In the genomic region with DNA sequence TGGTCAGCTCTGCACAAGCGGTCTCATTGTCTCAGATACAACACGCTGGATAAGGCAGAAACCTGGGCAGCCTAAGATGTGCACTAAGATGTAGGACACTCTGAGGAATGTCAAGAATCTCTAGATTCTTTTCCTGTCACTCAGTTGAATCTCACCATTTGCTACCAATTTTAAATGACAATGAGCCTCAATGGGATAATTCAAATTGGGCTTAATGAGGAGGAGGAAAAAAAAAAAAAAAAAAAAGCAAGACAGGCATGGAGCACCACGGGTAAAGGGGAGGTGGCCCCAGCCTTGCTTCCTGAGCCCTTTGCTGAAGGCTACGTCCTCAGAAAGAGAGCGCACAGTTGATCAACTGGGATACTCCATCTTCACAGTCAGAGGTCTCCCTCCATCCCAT, we compare ENCODE assay signal across 20 mouse cellular contexts.
DNase-seq lines count a peak whose midpoint lies in the region; ATAC-seq and TF ChIP-seq lines count a peak whose summit lies in the region.
"Had no signal": no experiment of that assay in that cellular context is flagged by ENCODE, and none has a peak within 500 bp of the region (broad histone marks: within the 10 kb centered on the region; RNA-seq: fewer than 3 reads in every experiment).

No protein-coding gene starts in this region.

- H3K4me3 ChIP-seq in hindbrain, embryonic 10.5 days, result no peak overlapping the region
- H3K4me3 ChIP-seq in hindbrain, postnatal 0 days (ENCODE audit: low read length), result no peak overlapping the region
- H3K4me3 ChIP-seq in ES-Bruce4 (ENCODE audit: low read depth, low read length), result peak overlapping the region; percentile 58
- H3K4me3 ChIP-seq in neural tube, embryonic 15.5 days (replicated peaks), result no peak overlapping the region
- H3K4me3 ChIP-seq: forebrain, embryonic 15.5 days; heart, embryonic 13.5 days; hindbrain, embryonic 12.5 days; kidney, embryonic 15.5 days had no signal

- TF ChIP-seq CTCF in hindbrain, postnatal 0 days (IDR thresholded peaks at IDR 0.05; ENCODE audit: low read depth), result no peak
- no peak for TF ChIP-seq CTCF in ES-Bruce4 (IDR thresholded peaks at IDR 0.05; ENCODE audit: low read depth, low read length)

- H3K36me3 ChIP-seq in hindbrain, embryonic 10.5 days, result no peaks in the 10 kb centered on the region
- no peaks in the 10 kb centered on the region; the same call in 1 of the 2 replicates for H3K36me3 ChIP-seq in hindbrain, postnatal 0 days (ENCODE audit: insufficient read depth, low read length)
- H3K36me3 ChIP-seq in ES-Bruce4 (ENCODE audit: control insufficient read depth, insufficient read depth, low read length, poor library complexity, severe bottlenecking), result no peaks in the 10 kb centered on the region
- H3K36me3 ChIP-seq in neural tube, embryonic 15.5 days, result peaks cover 13% of the 10 kb centered on the region; the same call in 1 of the 2 replicates
- H3K36me3 ChIP-seq: forebrain, embryonic 15.5 days; heart, embryonic 13.5 days; hindbrain, embryonic 12.5 days; kidney, embryonic 15.5 days had no signal

- peak; percentile 85; the same call in 1 of the 2 replicates for TF ChIP-seq EP300 in ES-Bruce4 (IDR thresholded peaks at IDR 0.05; ENCODE audit: insufficient read depth, low read depth, low read length)

- peaks cover 19% of the 10 kb centered on the region for H3K27me3 ChIP-seq in hindbrain, embryonic 10.5 days (ENCODE audit: insufficient read depth, poor library complexity, severe bottlenecking)
- no peaks in the 10 kb centered on the region for H3K27me3 ChIP-seq in hindbrain, postnatal 0 days (ENCODE audit: insufficient read depth, low read length)
- no peaks in the 10 kb centered on the region for H3K27me3 ChIP-seq in ES-Bruce4 (ENCODE audit: control insufficient read depth, insufficient read depth, low read length, poor library complexity, severe bottlenecking)
- no peaks in the 10 kb centered on the region for H3K27me3 ChIP-seq in neural tube, embryonic 15.5 days (replicated peaks)
- H3K27me3 ChIP-seq: heart, embryonic 13.5 days; kidney, embryonic 15.5 days had no signal

- no peak overlapping the region for H3K9ac ChIP-seq in hindbrain, postnatal 0 days (replicated peaks; ENCODE audit: low read length)
- H3K9ac ChIP-seq in ES-Bruce4 (ENCODE audit: low read depth, poor library complexity, severe bottlenecking), result peak overlapping the region; percentile 59
- no peak overlapping the region for H3K9ac ChIP-seq in neural tube, embryonic 15.5 days (replicated peaks)
- H3K9ac ChIP-seq: forebrain, embryonic 15.5 days; heart, embryonic 13.5 days; hindbrain, embryonic 12.5 days; kidney, embryonic 15.5 days had no signal

- H3K4me1 ChIP-seq in hindbrain, embryonic 10.5 days (replicated peaks), result peaks cover 58% of the 10 kb centered on the region
- H3K4me1 ChIP-seq in hindbrain, postnatal 0 days (ENCODE audit: insufficient read depth, low read length), result no peaks in the 10 kb centered on the region
- peaks cover 1% of the 10 kb centered on the region for H3K4me1 ChIP-seq in ES-Bruce4 (ENCODE audit: control insufficient read depth, insufficient read depth, low read length)
- H3K4me1 ChIP-seq in neural tube, embryonic 15.5 days, result peaks cover 3% of the 10 kb centered on the region; the same call in 1 of the 2 replicates
- H3K4me1 ChIP-seq: forebrain, embryonic 15.5 days had no signal

- no peak for TF ChIP-seq POLR2A in ES-Bruce4 (IDR thresholded peaks at IDR 0.05; ENCODE audit: insufficient read depth, low read length)

- 50% methylated on average over 5 of the region's 5 CpGs for WGBS in hindbrain, embryonic 10.5 days
- WGBS in hindbrain, postnatal 0 days, result 60% methylated on average over 5 of the region's 5 CpGs
- WGBS in neural tube, embryonic 15.5 days, result 62% methylated on average over 5 of the region's 5 CpGs

- DNase-seq in hindbrain, embryonic 10.5 days (ENCODE audit: low spot score), result no peak
- DNase-seq in hindbrain, postnatal 0 days (ENCODE audit: low spot score), result no peak
- peak; percentile 29 for DNase-seq in 3T3-L1 (ENCODE audit: low read depth, low spot score)
- DNase-seq in Muller cell, postnatal 12 days (ENCODE audit: inconsistent ontology term), result peak; percentile 79
- no peak for DNase-seq in embryo, embryonic 11 days
- DNase-seq: adrenal gland, adult 8-10 months; adrenal gland, postnatal 36 days; cerebellum, adult 11 months; cerebellum, adult 8-10 months; cerebellum, postnatal 14 days; gastrocnemius, postnatal 25 days; heart, postnatal 36 days; kidney, adult 11 months had no signal

- peak overlapping the region; percentile 54; the same call in 1 of the 2 replicates for H3K27ac ChIP-seq in hindbrain, embryonic 10.5 days
- no peak overlapping the region for H3K27ac ChIP-seq in hindbrain, postnatal 0 days
- H3K27ac ChIP-seq in ES-Bruce4 (ENCODE audit: insufficient read depth, low read length), result peak overlapping the region; percentile 96
- no peak overlapping the region for H3K27ac ChIP-seq in neural tube, embryonic 15.5 days (replicated peaks)
- H3K27ac ChIP-seq: forebrain, embryonic 15.5 days; heart, embryonic 13.5 days; hindbrain, embryonic 12.5 days; kidney, embryonic 15.5 days had no signal

- no peak overlapping the region for H3K4me2 ChIP-seq in hindbrain, postnatal 0 days (ENCODE audit: low read depth, low read length)
- no peak overlapping the region for H3K4me2 ChIP-seq in neural tube, embryonic 15.5 days
- H3K4me2 ChIP-seq: forebrain, embryonic 15.5 days; heart, embryonic 13.5 days; hindbrain, embryonic 12.5 days; kidney, embryonic 15.5 days had no signal

- no peak for ATAC-seq in hindbrain, postnatal 0 days
- ATAC-seq in frontal cortex, adult (ENCODE audit: low TSS enrichment), result no peak
- ATAC-seq in neural tube, embryonic 15.5 days (ENCODE audit: low FRiP score), result no peak

- no peaks in the 10 kb centered on the region for H3K9me3 ChIP-seq in hindbrain, embryonic 10.5 days
- H3K9me3 ChIP-seq in hindbrain, postnatal 0 days (ENCODE audit: low read length), result no peaks in the 10 kb centered on the region
- H3K9me3 ChIP-seq in ES-Bruce4 (replicated peaks; ENCODE audit: control insufficient read depth, insufficient read depth, low read length, poor library complexity, severe bottlenecking), result no peaks in the 10 kb centered on the region
- no peaks in the 10 kb centered on the region for H3K9me3 ChIP-seq in neural tube, embryonic 15.5 days (replicated peaks)
- H3K9me3 ChIP-seq: forebrain, embryonic 15.5 days; heart, embryonic 13.5 days; hindbrain, embryonic 12.5 days; kidney, embryonic 15.5 days had no signal

Comparison
In these comparisons a context has a peak if more than half of its experiments do, and no peak if none do; other contexts are left out.
1. H3K27ac ChIP-seq: peak in hindbrain, embryonic 10.5 days (single experiment) and ES-Bruce4 (single experiment); none in hindbrain, postnatal 0 days (single experiment) and neural tube, embryonic 15.5 days (single experiment).
2. DNase-seq: peak in 3T3-L1 (single experiment) and Muller cell, postnatal 12 days (single experiment); none in hindbrain, embryonic 10.5 days (single experiment), hindbrain, postnatal 0 days (single experiment) and embryo, embryonic 11 days (single experiment).